Mouse (Mus musculus) liver, embryonic 14.5 days (tissue): ENCODE data around the gene Lsm6.

Experiments
- CTCF ChIP-seq: IDR thresholded peaks from 2 replicates; pipeline ENCODE4 v1.5.1; 2016; ENCODE audit warnings: antibody characterized with exemption, low read depth, control low read depth
- EP300 ChIP-seq: IDR thresholded peaks from 2 replicates; pipeline ENCODE4 v1.6.1; 2016; ENCODE audit warnings: antibody characterized with exemption, low read depth

GRCm38 (mm10) chr8:78812446-78812845, 8.5 kb downstream of the Lsm6 start:
- TF ChIP-seq CTCF: no peak
- no peak for TF ChIP-seq EP300
